Mouse (Mus musculus): ENCODE data around the gene St6galnac1. TPM values are rescaled to one million over a fixed set of nuclear protein-coding genes. Genes with fewer than 3 reads are reported as not detected.
A peak's percentile ranks its signal among the peaks of the same experiment; 100 is the strongest.
"Not testable (repeated sequence)": the region's sequence is repeated elsewhere in the genome, so short reads cannot be mapped to it uniquely, and the experiment has no call there.

The St6galnac1 gene
- not detected in 2 replicates for polyA plus RNA-seq (2015; fragmentation: Nextera tagmentation; extraction: Ambion mirVana)

DNA sequence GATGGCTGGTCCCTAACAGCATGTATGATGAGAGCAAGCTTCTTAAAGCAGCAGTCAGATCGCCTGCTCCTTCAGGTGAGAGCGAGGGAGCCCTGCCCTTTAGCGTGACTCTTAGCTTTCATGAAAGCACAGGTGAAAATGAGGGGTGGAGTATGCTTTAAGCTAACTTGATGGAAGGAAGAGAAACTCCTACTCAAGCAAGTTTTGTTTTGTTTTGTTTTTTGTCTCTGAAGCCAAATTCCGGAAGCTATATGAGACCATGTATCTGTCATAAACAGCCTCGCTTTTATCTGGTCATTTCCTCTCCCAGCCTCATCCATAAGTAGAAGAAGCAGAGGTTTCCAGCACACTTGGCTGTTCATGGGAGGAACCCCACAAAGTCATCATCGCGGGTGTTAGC lies at the start of gene St6galnac1:
St6galnac1 (minus strand) TSS at position 101 of the 400 bp plus-strand sequence.
- H3K4me2 ChIP-seq = no peak within 1 kb of the TSS
- no peaks in the 10 kb centered on the region for H3K36me3 ChIP-seq (replicated peaks)
- 93% methylated on average over 7 of the region's 7 CpGs for whole genome bisulfite sequencing
- no peaks in the 10 kb centered on the region for H3K9me3 ChIP-seq
- H3K9ac ChIP-seq = no peak within 1 kb of the TSS
- H3K4me3 ChIP-seq = no peak within 1 kb of the TSS
- ATAC-seq (replicated peaks) = no peak
- no peaks in the 10 kb centered on the region for H3K4me1 ChIP-seq
- no peaks in the 10 kb centered on the region for H3K27me3 ChIP-seq (replicated peaks)
- no peak within 1 kb of the TSS for H3K27ac ChIP-seq

DNA sequence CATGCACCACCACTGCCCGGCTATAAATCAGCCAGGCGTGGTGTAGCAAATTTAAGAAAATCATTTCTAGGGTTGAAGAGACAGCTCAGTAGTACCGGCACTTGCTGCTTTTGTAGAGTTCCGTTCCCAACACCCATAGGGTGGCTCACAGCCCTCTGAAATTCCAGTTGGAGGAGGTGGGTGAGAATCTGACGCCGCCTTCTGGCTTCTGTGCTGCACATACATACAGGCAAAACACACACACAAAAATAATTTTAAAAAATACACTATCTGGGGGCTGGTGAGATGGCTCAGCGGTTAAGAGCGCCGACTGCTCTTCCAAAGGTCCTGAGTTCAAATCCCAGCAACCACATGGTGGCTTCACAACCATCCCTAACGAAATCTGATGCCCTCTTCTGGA lies 48.6 kb upstream of the St6galnac1 start:
- ATAC-seq (replicated peaks); H3K36me3 ChIP-seq (replicated peaks); H3K4me3 ChIP-seq; H3K9me3 ChIP-seq; H3K27ac ChIP-seq; H3K4me2 ChIP-seq; H3K27me3 ChIP-seq (replicated peaks); H3K9ac ChIP-seq: not testable (repeated sequence)
- H3K4me1 ChIP-seq = peaks cover 34% of the 10 kb centered on the region
- WGBS = 95% methylated on average over 10 of the region's 10 CpGs

DNA sequence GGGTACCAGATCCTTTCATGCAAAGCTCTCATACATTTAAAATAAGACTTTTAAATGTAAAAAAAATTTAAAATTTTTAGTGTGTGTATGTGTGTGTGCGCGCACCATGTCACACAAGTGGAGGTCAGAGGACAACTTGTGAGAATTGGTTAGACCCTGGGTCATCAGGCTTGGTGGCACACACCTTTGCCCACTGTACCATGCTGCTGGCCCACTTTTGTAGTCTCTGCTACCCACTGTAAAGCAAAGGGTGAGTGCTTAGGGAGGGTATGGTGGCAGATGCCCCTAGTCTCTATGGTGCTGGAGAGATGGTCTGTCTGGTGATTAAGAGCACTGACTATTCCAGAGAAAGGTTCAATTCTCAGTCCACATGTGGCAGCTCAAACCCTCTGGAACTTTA lies 47.9 kb upstream of the St6galnac1 start:
- no peak overlapping the region for H3K27ac ChIP-seq
- no peak overlapping the region for H3K9ac ChIP-seq
- H3K9me3 ChIP-seq = no peaks in the 10 kb centered on the region
- ATAC-seq (replicated peaks) = no peak
- H3K4me3 ChIP-seq = no peak overlapping the region
- H3K36me3 ChIP-seq (replicated peaks) = no peaks in the 10 kb centered on the region
- 95% methylated on average over 2 of the region's 2 CpGs for WGBS
- H3K4me2 ChIP-seq = no peak overlapping the region
- no peaks in the 10 kb centered on the region for H3K27me3 ChIP-seq (replicated peaks)
- H3K4me1 ChIP-seq = peaks cover 31% of the 10 kb centered on the region

DNA sequence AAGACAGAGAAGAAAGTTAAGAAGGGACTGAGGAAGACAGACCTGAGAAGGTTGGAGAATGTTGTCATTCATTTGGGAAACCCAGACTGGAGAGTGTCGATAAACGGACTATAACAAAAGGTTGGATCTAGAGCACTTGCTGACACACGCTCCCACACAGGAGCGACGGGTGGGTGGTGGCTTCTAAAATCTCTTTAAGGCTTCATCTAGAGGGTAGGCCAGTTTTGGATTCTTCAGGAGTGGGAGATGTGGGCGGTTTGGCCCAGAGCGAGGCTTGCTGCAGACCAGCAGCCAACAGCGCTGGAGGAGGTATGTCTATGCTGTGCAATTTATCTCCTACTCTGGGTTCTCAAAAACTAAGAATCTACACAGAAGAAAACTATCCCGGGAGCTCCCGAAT lies 47.3 kb upstream of the St6galnac1 start:
- Histone ChIP-seq H3K9ac (no peak overlapping the region), H3K4me3 (no peak overlapping the region), H3K27ac (no peak overlapping the region), H3K4me2 (no peak overlapping the region), H3K27me3 (replicated peaks) (no peaks in the 10 kb centered on the region), H3K9me3 (no peaks in the 10 kb centered on the region), H3K36me3 (replicated peaks) (no peaks in the 10 kb centered on the region), H3K4me1 (peaks cover 27% of the 10 kb centered on the region)
- ATAC-seq (replicated peaks) = no peak
- WGBS = 88% methylated on average over 10 of the region's 10 CpGs

DNA sequence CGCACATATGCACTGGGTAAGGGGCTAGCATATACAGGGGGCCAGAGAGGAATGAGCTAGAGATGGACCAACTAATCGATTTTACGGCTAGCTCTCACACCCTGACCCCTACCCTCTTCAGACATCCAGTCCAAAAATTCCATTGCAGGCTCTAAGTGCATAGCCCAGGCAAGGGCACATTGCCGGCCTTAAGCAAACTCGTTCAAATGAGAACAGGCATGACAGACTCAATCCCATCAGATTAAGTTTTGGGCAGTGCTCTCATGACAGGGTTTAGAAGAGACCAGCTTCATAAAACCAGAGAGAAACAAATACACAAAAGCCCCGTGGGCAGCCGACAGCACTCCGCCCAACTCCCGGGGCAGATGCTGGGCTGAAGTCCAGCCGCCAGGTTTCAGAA lies 46.9 kb upstream of the St6galnac1 start:
- Histone ChIP-seq H3K4me3 (no peak overlapping the region), H3K9ac (no peak overlapping the region), H3K27ac (no peak overlapping the region), H3K4me1 (peaks cover 23% of the 10 kb centered on the region), H3K9me3 (no peaks in the 10 kb centered on the region), H3K36me3 (replicated peaks) (no peaks in the 10 kb centered on the region), H3K4me2 (no peak overlapping the region), H3K27me3 (replicated peaks) (no peaks in the 10 kb centered on the region)
- no peak for ATAC-seq (replicated peaks)
- WGBS = 53% methylated on average over 10 of the region's 10 CpGs

DNA sequence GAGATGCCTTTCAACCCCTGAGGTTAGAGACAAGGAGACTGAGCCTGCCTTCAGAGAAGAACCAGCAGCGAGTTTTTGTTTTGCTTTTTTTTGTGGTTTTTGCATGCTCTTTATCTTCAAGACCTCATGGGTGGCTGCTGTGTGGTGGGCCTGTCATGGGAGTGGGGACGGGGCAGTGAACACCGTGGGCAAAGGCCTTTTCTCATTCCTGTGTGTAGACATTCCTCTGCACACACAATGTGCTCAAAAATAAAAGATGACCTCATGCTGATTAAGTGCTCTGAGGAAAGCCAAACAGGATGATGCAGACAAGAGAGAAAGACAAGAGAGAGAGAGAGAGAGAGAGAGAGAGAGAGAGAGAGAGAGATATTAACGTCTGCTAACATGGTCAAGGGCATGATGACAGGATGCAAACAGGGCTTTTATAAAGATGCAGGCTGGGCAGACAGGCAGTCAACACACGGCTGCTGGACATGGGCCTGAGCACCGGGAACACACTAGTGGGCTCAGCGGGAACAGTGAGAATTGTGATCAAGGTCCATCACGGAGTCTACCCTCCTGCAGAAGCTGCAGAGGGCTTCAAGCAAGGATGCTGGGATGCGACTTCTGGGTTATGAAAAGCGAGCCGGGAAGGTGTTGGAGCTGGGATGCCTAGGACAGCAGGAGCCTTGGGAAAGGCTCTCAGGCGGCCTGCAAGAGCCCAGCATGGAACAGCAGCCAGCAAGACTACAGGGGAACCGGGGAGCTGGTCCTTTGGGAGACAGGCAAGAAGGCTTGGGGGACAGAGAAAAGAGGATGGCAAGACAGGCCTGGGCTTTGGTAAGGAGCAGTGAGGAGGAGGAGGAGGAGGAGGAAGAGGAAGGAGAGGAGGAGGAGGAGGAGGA lies 46.0 kb upstream of the St6galnac1 start:
- H3K9ac ChIP-seq = no peak overlapping the region
- no peaks in the 10 kb centered on the region for H3K9me3 ChIP-seq
- no peak overlapping the region for H3K4me3 ChIP-seq
- H3K36me3 ChIP-seq (replicated peaks) = no peaks in the 10 kb centered on the region
- peaks cover 14% of the 10 kb centered on the region for H3K4me1 ChIP-seq
- no peak overlapping the region for H3K4me2 ChIP-seq
- ATAC-seq (replicated peaks) = no peak
- H3K27me3 ChIP-seq (replicated peaks) = no peaks in the 10 kb centered on the region
- no peak overlapping the region for H3K27ac ChIP-seq
- 47% methylated on average over 13 of the region's 13 CpGs for WGBS

DNA sequence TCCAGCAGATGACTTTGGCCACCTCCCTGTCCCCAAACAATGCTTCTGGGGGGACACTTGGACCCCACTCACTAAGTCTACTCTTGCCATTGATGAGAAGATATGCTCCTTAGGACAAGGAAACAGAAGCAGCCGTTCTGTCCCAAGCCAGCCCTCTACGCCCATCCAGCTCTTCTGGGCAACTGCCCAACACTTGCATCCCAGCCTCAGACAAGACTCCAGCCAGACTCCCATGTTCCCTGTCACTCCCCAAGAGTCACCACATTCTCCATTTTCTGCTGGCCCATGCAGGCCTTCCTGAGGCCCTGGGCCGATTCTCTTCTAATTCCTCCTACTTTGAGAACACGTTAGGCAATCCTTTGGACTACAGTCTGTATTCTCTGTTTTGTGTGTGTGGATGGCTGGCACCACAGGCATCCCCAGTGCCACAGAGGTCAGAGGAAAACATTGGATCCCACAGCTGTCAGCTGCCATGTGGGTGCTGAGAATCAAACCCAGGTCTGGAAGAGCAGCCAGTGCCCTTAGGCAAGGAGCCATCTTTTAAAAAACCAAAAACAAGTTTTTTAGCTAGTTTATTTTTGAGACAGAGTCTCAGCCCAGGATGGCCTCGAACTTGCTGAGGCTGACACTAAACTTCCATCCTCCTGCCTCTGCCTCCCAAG lies 44.8 kb upstream of the St6galnac1 start:
- Histone ChIP-seq H3K27ac (no peak overlapping the region), H3K27me3 (replicated peaks) (no peaks in the 10 kb centered on the region), H3K9me3 (no peaks in the 10 kb centered on the region), H3K4me2 (no peak overlapping the region), H3K4me3 (no peak overlapping the region), H3K9ac (no peak overlapping the region), H3K36me3 (replicated peaks) (no peaks in the 10 kb centered on the region), H3K4me1 (peaks cover 9% of the 10 kb centered on the region)
- ATAC-seq (replicated peaks) = no peak
- 83% methylated on average over 5 of the region's 5 CpGs for WGBS

DNA sequence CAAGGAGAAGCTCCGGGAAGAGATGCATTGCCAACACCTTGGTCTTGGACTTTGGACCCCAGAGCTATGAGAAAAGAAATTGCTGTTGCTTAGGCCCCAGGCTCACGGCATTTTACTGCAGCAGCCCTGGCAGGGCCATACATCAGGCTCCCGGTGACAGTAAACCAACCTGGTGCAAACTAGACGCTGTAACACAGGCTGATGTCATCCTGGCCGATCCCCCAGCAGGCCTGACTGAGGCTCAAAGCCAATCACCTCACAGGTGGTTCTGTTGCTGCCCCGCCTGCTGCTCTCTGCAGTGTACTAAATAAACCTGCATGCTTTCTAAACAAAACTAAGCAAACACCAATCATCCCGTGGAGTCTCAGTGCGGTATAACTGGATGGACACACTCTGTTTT lies 43.4 kb upstream of the St6galnac1 start:
- Histone ChIP-seq H3K36me3 (replicated peaks) (no peaks in the 10 kb centered on the region), H3K27ac (no peak overlapping the region), H3K9ac (no peak overlapping the region), H3K4me1 (peaks cover 23% of the 10 kb centered on the region), H3K4me3 (no peak overlapping the region), H3K9me3 (no peaks in the 10 kb centered on the region), H3K27me3 (replicated peaks) (no peaks in the 10 kb centered on the region), H3K4me2 (no peak overlapping the region)
- WGBS = 78% methylated on average over 8 of the region's 8 CpGs
- no peak for ATAC-seq (replicated peaks)

DNA sequence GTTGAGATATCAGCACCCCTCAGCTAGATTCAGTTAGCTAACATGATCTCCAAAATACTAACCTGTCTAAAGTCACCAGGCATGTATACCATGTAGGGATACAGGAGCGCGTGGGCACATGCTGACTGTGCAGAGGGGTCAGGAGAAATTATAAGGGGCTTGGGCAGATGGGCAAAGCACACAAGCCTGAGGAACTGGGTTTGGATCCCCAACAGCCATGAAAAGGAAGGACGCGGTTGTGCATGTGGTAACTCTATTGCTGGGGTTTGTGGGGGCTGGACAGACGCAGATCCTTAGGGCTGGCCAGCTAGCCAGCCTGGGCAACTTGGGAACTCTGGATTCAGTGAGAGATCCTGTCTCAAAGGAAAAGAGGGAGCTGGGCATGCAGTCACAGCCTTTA lies 42.3 kb upstream of the St6galnac1 start:
- 95% methylated on average over 5 of the region's 5 CpGs for WGBS
- no peaks in the 10 kb centered on the region for H3K9me3 ChIP-seq

DNA sequence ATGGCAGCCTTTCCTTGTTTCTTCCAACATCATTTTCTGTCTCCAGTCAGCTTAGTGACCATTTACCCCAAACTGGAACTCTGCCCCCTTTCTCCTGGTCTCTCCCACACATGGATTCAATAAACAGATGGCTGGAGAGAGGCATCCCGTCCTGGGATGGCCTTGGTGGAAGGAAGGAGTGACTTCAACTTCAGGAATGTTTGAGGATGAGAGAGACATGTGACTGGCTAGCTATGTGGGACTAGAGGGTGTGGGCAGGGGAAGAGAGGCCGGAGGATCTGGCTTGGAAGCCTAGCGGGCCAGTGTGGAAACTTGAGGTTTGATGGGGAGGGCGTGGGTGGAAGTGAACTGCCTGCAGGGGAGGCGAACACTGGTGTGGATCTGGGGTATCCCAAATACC lies 41.5 kb upstream of the St6galnac1 start:
- H3K9ac ChIP-seq = no peak overlapping the region
- ATAC-seq (replicated peaks) = no peak
- H3K27me3 ChIP-seq (replicated peaks) = no peaks in the 10 kb centered on the region
- H3K36me3 ChIP-seq (replicated peaks) = no peaks in the 10 kb centered on the region
- H3K4me1 ChIP-seq = peaks cover 35% of the 10 kb centered on the region
- no peak overlapping the region for H3K4me3 ChIP-seq
- WGBS = 97% methylated on average over 5 of the region's 5 CpGs
- H3K9me3 ChIP-seq = no peaks in the 10 kb centered on the region
- H3K27ac ChIP-seq = no peak overlapping the region
- no peak overlapping the region for H3K4me2 ChIP-seq

More for the DNA sequence above, 42.3 kb upstream of the St6galnac1 start:
- ATAC-seq (replicated peaks) = no peak
- H3K4me1 ChIP-seq = peaks cover 34% of the 10 kb centered on the region
- no peak overlapping the region for H3K27ac ChIP-seq
- H3K9ac ChIP-seq = no peak overlapping the region
- no peaks in the 10 kb centered on the region for H3K27me3 ChIP-seq (replicated peaks)
- no peak overlapping the region for H3K4me3 ChIP-seq
- no peak overlapping the region for H3K4me2 ChIP-seq
- H3K36me3 ChIP-seq (replicated peaks) = no peaks in the 10 kb centered on the region

DNA sequence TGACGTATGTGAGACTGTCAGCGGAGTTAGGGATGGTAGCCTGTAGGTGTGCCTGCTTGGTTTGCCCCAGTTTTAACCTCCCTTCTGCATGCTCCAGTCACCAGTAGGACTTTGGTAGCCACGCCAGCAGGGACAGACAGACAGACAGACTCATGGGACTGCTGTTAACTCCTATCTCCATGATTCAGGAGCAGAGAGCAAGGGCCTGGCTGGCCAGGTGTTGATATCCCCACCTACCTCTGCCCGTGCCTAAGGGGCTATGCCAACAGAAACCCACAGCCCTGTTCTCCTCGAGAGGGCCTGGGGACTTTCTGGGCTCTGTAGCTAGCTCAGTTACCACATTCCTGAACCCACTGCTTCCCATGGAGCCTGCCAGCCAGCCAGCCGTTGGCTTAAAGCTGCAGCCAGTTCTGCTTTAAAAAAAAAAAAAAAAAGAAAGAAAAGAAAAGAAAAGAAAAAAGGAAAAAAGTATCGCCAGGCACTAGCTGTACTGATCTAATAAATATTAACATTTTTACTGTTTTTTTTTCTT lies 39.6 kb upstream of the St6galnac1 start:
- H3K4me2 ChIP-seq = peak overlapping the region; percentile 9; the same call in 1 of the 2 replicates
- no peak for ATAC-seq (replicated peaks)
- 22% methylated on average over 7 of the region's 7 CpGs for WGBS
- no peaks in the 10 kb centered on the region for H3K9me3 ChIP-seq
- H3K27ac ChIP-seq = peak overlapping the region; percentile 98
- H3K27me3 ChIP-seq (replicated peaks) = no peaks in the 10 kb centered on the region
- no peaks in the 10 kb centered on the region for H3K36me3 ChIP-seq (replicated peaks)
- H3K4me1 ChIP-seq = peaks cover 52% of the 10 kb centered on the region
- H3K4me3 ChIP-seq = no peak overlapping the region
- H3K9ac ChIP-seq = no peak overlapping the region; the same call in 1 of the 2 replicates

DNA sequence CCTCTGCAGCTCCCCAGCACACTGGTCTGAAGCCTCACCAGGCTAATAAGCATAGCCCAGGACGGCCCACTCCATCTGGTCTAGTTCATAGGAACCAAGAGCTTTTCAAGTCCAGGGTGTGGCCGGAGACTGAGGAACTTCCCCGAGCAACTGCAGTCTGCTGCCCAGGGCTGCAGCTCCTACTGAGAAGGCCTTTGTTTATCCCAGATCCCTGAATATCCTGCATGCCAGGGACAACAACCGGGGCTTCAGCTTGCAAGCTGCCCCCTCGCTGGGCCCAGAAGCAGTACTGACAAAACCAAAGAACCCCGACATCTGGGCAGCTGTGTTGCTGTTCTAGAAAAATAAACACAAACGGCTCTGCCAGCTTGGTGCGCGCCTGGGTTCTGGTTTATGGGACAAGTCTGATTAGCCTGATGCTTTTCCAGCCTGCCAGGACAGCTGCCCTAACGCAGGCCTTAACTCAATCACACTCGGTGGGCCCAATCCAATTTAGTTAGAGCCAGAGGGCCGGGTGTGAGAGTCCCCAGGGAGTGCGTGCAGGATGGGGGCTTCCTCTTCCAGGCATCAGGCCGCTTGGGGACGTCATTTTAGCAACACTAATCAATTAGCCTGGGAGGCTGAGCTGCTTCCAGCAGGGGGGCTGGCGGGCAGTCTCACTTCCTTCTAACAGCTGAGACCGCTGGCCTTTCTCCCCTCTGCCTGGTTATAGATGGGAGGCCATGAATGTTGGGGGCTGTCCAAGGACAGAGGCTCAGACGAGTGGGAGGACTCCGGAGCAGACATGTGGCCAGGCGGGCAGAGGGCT lies 39.0 kb upstream of the St6galnac1 start:
- Histone ChIP-seq H3K9ac (no peak overlapping the region; the same call in 1 of the 2 replicates), H3K36me3 (replicated peaks) (no peaks in the 10 kb centered on the region), H3K4me3 (no peak overlapping the region), H3K27me3 (replicated peaks) (no peaks in the 10 kb centered on the region), H3K4me2 (peak overlapping the region; percentile 9; the same call in 1 of the 2 replicates), H3K27ac (peak overlapping the region; percentile 98), H3K4me1 (peaks cover 53% of the 10 kb centered on the region), H3K9me3 (no peaks in the 10 kb centered on the region)
- 7% methylated on average over 20 of the region's 20 CpGs for WGBS
- ATAC-seq (replicated peaks) = no peak

All from midbrain, embryonic 15.5 days (tissue).